Mouse (Mus musculus): ENCODE data around the gene Sepsecs.

Sepsecs gene

GRCm38 (mm10) chr5:52643947-52644840, 25.3 kb downstream of the Sepsecs start:
- no peak for DNase-seq (ENCODE audit: low spot score in 2 of 2)

- no peak for DNase-seq (ENCODE audit: low spot score in 2 of 2)
Observed at GRCm38 (mm10) chr5:52641736-52642135, 27.8 kb downstream of the Sepsecs start.

- no peak for DNase-seq (ENCODE audit: low spot score in 2 of 2)
Observed at GRCm38 (mm10) chr5:52638916-52639315, 30.6 kb downstream of the Sepsecs start.

GRCm38 (mm10) chr5:52638006-52638405, 31.5 kb downstream of the Sepsecs start:
- no peak for DNase-seq (ENCODE audit: low spot score in 2 of 2)

GRCm38 (mm10) chr5:52636923-52637322, 32.6 kb downstream of the Sepsecs start:
- DNase-seq (ENCODE audit: low spot score in 2 of 2): no peak

GRCm38 (mm10) chr5:52636025-52636755, 33.3 kb downstream of the Sepsecs start:
- DNase-seq (ENCODE audit: low spot score in 2 of 2): no peak

- DNase-seq (ENCODE audit: low spot score in 2 of 2): peak in 1 of 2 experiments; percentile 21
Observed at GRCm38 (mm10) chr5:52634017-52634416, 35.5 kb downstream of the Sepsecs start.

GRCm38 (mm10) chr5:52630541-52630940, 39.0 kb downstream of the Sepsecs start:
- DNase-seq (ENCODE audit: low spot score in 2 of 2): no peak

GRCm38 (mm10) chr5:52629214-52629613, 40.3 kb downstream of the Sepsecs start:
- no peak for DNase-seq (ENCODE audit: low spot score in 2 of 2)

- DNase-seq (ENCODE audit: low spot score in 2 of 2): no peak
Observed at GRCm38 (mm10) chr5:52628783-52629182, 40.7 kb downstream of the Sepsecs start.

GRCm38 (mm10) chr5:52627713-52628112, 41.8 kb downstream of the Sepsecs start:
- no peak for DNase-seq (ENCODE audit: low spot score in 2 of 2)

- DNase-seq (ENCODE audit: low spot score in 2 of 2): no peak
Observed at GRCm38 (mm10) chr5:52626092-52626491, 43.4 kb downstream of the Sepsecs start.

- DNase-seq (ENCODE audit: low spot score in 2 of 2): no peak
Observed at GRCm38 (mm10) chr5:52624956-52625355, 44.6 kb downstream of the Sepsecs start.

- no peak for DNase-seq (ENCODE audit: low spot score in 2 of 2)
Observed at GRCm38 (mm10) chr5:52623099-52623498, 46.4 kb downstream of the Sepsecs start.

GRCm38 (mm10) chr5:52618348-52619270, 50.9 kb downstream of the Sepsecs start:
- DNase-seq (ENCODE audit: low spot score in 2 of 2): peak; percentile 59 to 67

GRCm38 (mm10) chr5:52617711-52618347, 51.7 kb downstream of the Sepsecs start:
- DNase-seq (ENCODE audit: low spot score in 2 of 2): no peak

- DNase-seq (ENCODE audit: low spot score in 2 of 2): peak; percentile 79 to 84
Observed at GRCm38 (mm10) chr5:52616549-52616948, 53.0 kb downstream of the Sepsecs start.

GRCm38 (mm10) chr5:52615421-52615820, 54.1 kb downstream of the Sepsecs start:
- DNase-seq (ENCODE audit: low spot score in 2 of 2): no peak

- DNase-seq (ENCODE audit: low spot score in 2 of 2): no peak
Observed at GRCm38 (mm10) chr5:52614686-52615085, 54.8 kb downstream of the Sepsecs start.

- no peak for DNase-seq (ENCODE audit: low spot score in 2 of 2)
Observed at GRCm38 (mm10) chr5:52612776-52613175, 56.7 kb downstream of the Sepsecs start.

GRCm38 (mm10) chr5:52611315-52611895, 58.1 kb downstream of the Sepsecs start:
- no peak for DNase-seq (ENCODE audit: low spot score in 2 of 2)
